Mouse (Mus musculus): ENCODE measurements around the gene Plet1.

The Plet1 gene

GRCm38 (mm10) chr9:50548936-50549335, 54.6 kb downstream of the Plet1 start:
- H3K36me3 ChIP-seq (ENCODE audit: insufficient read depth, low read length): no peaks in the 10 kb centered on the region
- no peak overlapping the region for H3K4me3 ChIP-seq (replicated peaks; ENCODE audit: low read length)
- no peaks in the 10 kb centered on the region for H3K27me3 ChIP-seq (ENCODE audit: insufficient read depth, low read length)
- H3K4me1 ChIP-seq (replicated peaks; ENCODE audit: low read depth, low read length): peaks cover 4% of the 10 kb centered on the region
- no peaks in the 10 kb centered on the region for H3K9me3 ChIP-seq (ENCODE audit: low read length)
- TF ChIP-seq NANOG (IDR thresholded peaks at IDR 0.05; ENCODE audit: borderline replicate concordance, low read length): no peak
- no peak for TF ChIP-seq POU5F1 (IDR thresholded peaks at IDR 0.05; ENCODE audit: borderline replicate concordance, low read length)
- no peak for TF ChIP-seq CTCF (conservative IDR thresholded peaks at IDR 0.05; ENCODE audit: low read length)

- no peaks in the 10 kb centered on the region for H3K36me3 ChIP-seq (ENCODE audit: insufficient read depth, low read length)
- peaks cover 22% of the 10 kb centered on the region for H3K4me1 ChIP-seq (replicated peaks; ENCODE audit: low read depth, low read length)
- no peak overlapping the region for H3K4me3 ChIP-seq (replicated peaks; ENCODE audit: low read length)
- no peaks in the 10 kb centered on the region for H3K27me3 ChIP-seq (ENCODE audit: insufficient read depth, low read length)
- no peaks in the 10 kb centered on the region for H3K9me3 ChIP-seq (ENCODE audit: low read length)
- TF ChIP-seq POU5F1 (IDR thresholded peaks at IDR 0.05; ENCODE audit: borderline replicate concordance, low read length) (no peak), NANOG (IDR thresholded peaks at IDR 0.05; ENCODE audit: borderline replicate concordance, low read length) (no peak), CTCF (conservative IDR thresholded peaks at IDR 0.05; ENCODE audit: low read length) (no peak)
Measured at GRCm38 (mm10) chr9:50552206-50552605, 57.9 kb downstream of the Plet1 start.

GRCm38 (mm10) chr9:50553547-50553946, 59.2 kb downstream of the Plet1 start:
- no peak for TF ChIP-seq NANOG (IDR thresholded peaks at IDR 0.05; ENCODE audit: borderline replicate concordance, low read length)
- no peak for TF ChIP-seq POU5F1 (IDR thresholded peaks at IDR 0.05; ENCODE audit: borderline replicate concordance, low read length)
- no peak for TF ChIP-seq CTCF (conservative IDR thresholded peaks at IDR 0.05; ENCODE audit: low read length)
- H3K4me3 ChIP-seq (replicated peaks; ENCODE audit: low read length): no peak overlapping the region
- H3K4me1 ChIP-seq (replicated peaks; ENCODE audit: low read depth, low read length): peaks cover 22% of the 10 kb centered on the region

GRCm38 (mm10) chr9:50554241-50555093, 60.1 kb downstream of the Plet1 start, which contains the start of gene Il18:
Il18 (plus strand) TSS chr9:50554827.
- TF ChIP-seq POU5F1 (IDR thresholded peaks at IDR 0.05; ENCODE audit: borderline replicate concordance, low read length) (no peak), NANOG (IDR thresholded peaks at IDR 0.05; ENCODE audit: borderline replicate concordance, low read length) (no peak), CTCF (conservative IDR thresholded peaks at IDR 0.05; ENCODE audit: low read length) (no peak)
- peaks cover 22% of the 10 kb centered on the region for H3K4me1 ChIP-seq (replicated peaks; ENCODE audit: low read depth, low read length)
- peaks cover 3% of the 10 kb centered on the region for H3K27me3 ChIP-seq (ENCODE audit: insufficient read depth, low read length)
- H3K9me3 ChIP-seq (ENCODE audit: low read length): no peaks in the 10 kb centered on the region
- no peaks in the 10 kb centered on the region for H3K36me3 ChIP-seq (ENCODE audit: insufficient read depth, low read length)
- H3K4me3 ChIP-seq (replicated peaks; ENCODE audit: low read length): peak within 1 kb of the TSS; percentile 56

More at GRCm38 (mm10) chr9:50553547-50553946, 59.2 kb downstream of the Plet1 start:
- Histone ChIP-seq H3K36me3 (ENCODE audit: insufficient read depth, low read length) (no peaks in the 10 kb centered on the region), H3K9me3 (ENCODE audit: low read length) (no peaks in the 10 kb centered on the region), H3K27me3 (ENCODE audit: insufficient read depth, low read length) (no peaks in the 10 kb centered on the region)

GRCm38 (mm10) chr9:50555094-50555446, 60.7 kb downstream of the Plet1 start, which contains the start of gene Bco2:
Bco2 (minus strand) TSS chr9:50555181.
- peaks cover 6% of the 10 kb centered on the region for H3K27me3 ChIP-seq (ENCODE audit: insufficient read depth, low read length)

More at GRCm38 (mm10) chr9:50555094-50555446, 60.7 kb downstream of the Plet1 start, which contains the start of gene Bco2:
- Histone ChIP-seq H3K4me1 (replicated peaks; ENCODE audit: low read depth, low read length) (peaks cover 22% of the 10 kb centered on the region), H3K9me3 (ENCODE audit: low read length) (no peaks in the 10 kb centered on the region), H3K36me3 (ENCODE audit: insufficient read depth, low read length) (no peaks in the 10 kb centered on the region), H3K4me3 (replicated peaks; ENCODE audit: low read length) (peak within 1 kb of the TSS; percentile 56)
- TF ChIP-seq NANOG (IDR thresholded peaks at IDR 0.05; ENCODE audit: borderline replicate concordance, low read length) (no peak), POU5F1 (IDR thresholded peaks at IDR 0.05; ENCODE audit: borderline replicate concordance, low read length) (no peak), CTCF (conservative IDR thresholded peaks at IDR 0.05; ENCODE audit: low read length) (no peak)
